Mouse (Mus musculus): ENCODE measurements around the gene Hs6st3.

DNA sequence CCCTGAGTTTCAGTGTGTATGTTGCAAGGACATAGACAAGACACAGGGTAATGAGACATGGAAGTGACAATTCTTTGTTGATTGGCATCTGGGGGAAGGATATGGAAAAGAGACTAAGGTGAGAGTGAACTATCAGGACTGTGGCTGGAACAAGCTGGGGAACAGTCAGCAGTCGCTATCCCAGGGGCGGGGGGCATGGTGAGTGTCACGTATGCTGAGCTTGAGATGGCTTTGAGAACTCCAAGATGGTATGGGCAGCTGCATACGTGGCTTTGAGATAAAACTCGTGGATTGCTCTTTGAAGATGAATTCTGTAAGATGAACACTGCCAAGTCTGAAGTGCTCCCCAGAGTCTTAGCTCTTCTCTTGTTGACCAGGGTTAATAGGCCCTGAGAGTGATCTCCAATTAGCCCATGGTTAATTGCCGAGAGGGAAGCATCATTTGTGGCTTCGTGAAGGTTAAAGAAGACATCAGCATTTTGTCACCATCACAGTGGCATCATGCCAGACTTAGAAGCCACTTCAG lies 29.3 kb upstream of the Hs6st3 start:
- TF ChIP-seq POLR2A (IDR thresholded peaks at IDR 0.05; ENCODE audit: low read depth, low read length), result no peak
- TF ChIP-seq CHD1 (IDR thresholded peaks at IDR 0.05; ENCODE audit: low read depth, low read length), result no peak
- no peak for TF ChIP-seq CTCF (conservative IDR thresholded peaks at IDR 0.05 in 1 of 2, IDR thresholded peaks at IDR 0.05 in 1 of 2; ENCODE audit: low read depth in 2 of 2, low read length in 2 of 2)
- TF ChIP-seq MXI1 (IDR thresholded peaks at IDR 0.05; ENCODE audit: low read depth, low read length), result no peak
- TF ChIP-seq ZC3H11A (IDR thresholded peaks at IDR 0.05; ENCODE audit: low read depth, low read length), result no peak
- no peak for TF ChIP-seq UBTF (IDR thresholded peaks at IDR 0.05; ENCODE audit: low read depth, low read length)
- TF ChIP-seq MAFK (IDR thresholded peaks at IDR 0.05; ENCODE audit: insufficient replicate concordance, low read length), result no peak
- TF ChIP-seq MAZ (IDR thresholded peaks at IDR 0.05; ENCODE audit: low read depth, low read length), result no peak
- TF ChIP-seq MYC (IDR thresholded peaks at IDR 0.05; ENCODE audit: low read depth, low read length), result no peak
- no peak for TF ChIP-seq MEF2A (IDR thresholded peaks at IDR 0.05; ENCODE audit: borderline replicate concordance, low read depth, low read length)
- TF ChIP-seq HCFC1 (IDR thresholded peaks at IDR 0.05; ENCODE audit: low read depth, low read length), result no peak
- no peak for TF ChIP-seq CHD2 (IDR thresholded peaks at IDR 0.05; ENCODE audit: low read length)
- no peak for TF ChIP-seq RAD21 (IDR thresholded peaks at IDR 0.05; ENCODE audit: low read depth, low read length)
- TF ChIP-seq EP300 (IDR thresholded peaks at IDR 0.05; ENCODE audit: low read length), result no peak
